Mouse (Mus musculus) A20 (cell line): ENCODE data around the gene Tbc1d14.

Experiments used
- DNase-seq: peaks from one replicate; pipeline ENCODE4 v3.0.0-alpha.2; 2011; ENCODE audit warnings: low read depth, low spot score

Gene Tbc1d14

GRCm38 (mm10) chr5:36593176-36593575 is at the start of gene Tbc1d14:
Tbc1d14 (minus strand) TSS chr5:36593276.
- DNase-seq: no peak

DNA sequence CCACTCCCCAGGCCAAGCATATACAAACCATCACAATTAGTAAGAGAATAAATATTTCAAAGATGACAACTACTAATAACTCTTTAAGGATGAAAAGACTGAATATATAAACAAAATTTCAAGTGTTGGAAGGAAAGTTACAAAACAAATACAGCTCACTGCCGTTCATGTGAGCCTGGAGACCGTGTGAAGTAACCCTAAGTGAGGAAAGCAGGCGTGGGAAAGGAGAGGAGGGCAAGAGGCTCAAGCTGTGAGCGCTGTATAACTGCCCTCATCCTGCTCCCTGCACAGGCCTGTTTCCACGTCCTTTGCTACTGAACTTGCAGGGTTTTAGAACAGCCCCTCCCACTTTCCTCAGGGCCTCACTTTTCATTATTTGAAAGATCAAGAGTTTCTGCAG is 32.5 kb upstream of the Tbc1d14 start:
- DNase-seq: no peak

GRCm38 (mm10) chr5:36623670-36624069 is 30.6 kb upstream of the Tbc1d14 start:
- DNase-seq: no peak

DNA sequence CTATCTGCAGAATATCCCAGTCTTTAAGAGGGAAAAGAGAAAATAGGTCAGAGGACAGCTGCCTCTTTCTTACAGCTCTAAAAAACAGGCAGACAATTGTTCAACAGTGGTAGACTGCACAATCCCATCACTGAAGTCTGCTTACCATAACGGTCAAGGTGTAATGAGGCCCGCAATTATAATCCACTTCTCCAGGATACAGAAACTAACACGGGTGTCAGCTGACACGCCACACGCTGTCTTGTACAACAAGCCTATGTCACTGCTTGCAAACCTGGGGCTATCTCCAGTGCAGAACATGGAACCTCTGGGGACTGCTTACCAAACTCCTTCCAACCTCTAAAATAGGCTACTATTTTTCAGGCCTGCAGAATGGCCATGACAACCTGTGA is 28.0 kb upstream of the Tbc1d14 start:
- peak; percentile 39 for DNase-seq

GRCm38 (mm10) chr5:36620409-36621057 is 27.5 kb upstream of the Tbc1d14 start:
- peak; percentile 64 for DNase-seq

DNA sequence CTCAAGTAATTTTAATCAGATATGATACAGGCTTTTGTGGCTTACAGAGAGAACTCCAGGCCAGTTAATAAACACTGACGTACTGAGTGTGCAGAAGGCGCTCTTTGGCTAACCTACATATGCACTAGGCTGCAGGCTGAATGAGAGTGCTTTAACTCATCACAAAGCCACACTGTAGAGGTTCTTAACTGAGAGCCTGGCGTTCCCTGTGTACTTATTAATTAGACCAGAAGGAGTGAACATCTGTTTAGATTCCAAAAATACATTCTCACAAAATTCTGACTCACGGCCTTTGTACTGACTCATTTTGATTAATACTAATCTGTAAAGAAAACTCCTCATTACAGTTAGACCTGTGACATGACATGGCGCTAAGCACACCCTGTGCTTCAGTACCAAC is 25.8 kb upstream of the Tbc1d14 start:
- DNase-seq: peak; percentile 32

GRCm38 (mm10) chr5:36618356-36618755 is 25.3 kb upstream of the Tbc1d14 start:
- peak; percentile 66 for DNase-seq

GRCm38 (mm10) chr5:36614124-36614523 is 21.0 kb upstream of the Tbc1d14 start:
- no peak for DNase-seq

DNA sequence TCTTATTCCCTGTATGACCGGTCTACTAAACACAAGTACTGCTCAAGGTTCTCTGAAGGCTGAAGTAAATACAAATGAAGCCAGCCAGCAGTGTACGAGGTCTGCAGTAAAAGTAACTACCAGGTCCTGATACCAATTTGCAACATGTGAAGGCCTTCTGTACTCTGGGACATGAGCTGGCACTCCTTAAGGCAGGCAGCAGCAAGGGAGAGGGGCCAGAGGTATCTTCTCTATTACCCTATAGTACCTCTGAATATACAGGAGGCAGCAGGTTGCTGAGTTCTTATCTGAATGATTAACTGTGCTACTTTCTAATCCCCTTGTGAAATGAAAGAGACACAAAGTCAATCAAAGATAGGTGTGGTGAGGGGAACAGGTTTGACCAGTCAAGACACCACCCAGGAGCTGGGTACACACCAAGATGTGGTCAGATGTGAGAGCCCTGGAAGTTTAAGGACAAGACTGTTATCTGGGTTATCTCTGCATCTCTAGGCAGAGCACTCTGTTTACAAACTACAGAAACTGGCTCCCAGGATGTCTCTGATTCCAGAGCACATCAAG is 15.9 kb upstream of the Tbc1d14 start:
- no peak for DNase-seq

DNA sequence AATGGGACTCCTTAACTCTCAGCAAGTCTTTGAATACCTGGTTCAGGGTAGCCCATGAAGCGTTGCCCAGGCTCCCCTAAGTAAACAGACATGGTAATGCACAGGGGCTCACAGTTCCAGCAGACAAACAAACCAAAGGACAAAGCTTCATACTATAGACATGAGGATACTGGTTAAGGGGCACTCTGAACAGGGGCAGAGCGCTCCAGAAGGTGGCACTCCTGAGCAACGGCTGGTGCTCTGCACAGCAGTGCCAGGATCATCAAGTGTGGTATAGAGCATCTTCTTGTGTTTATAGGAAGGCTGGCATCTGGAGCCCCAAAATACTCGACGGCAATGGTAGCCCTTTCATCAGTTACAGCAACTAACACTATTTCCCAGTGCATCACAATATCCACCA is 10.0 kb upstream of the Tbc1d14 start:
- DNase-seq: peak; percentile 53

DNA sequence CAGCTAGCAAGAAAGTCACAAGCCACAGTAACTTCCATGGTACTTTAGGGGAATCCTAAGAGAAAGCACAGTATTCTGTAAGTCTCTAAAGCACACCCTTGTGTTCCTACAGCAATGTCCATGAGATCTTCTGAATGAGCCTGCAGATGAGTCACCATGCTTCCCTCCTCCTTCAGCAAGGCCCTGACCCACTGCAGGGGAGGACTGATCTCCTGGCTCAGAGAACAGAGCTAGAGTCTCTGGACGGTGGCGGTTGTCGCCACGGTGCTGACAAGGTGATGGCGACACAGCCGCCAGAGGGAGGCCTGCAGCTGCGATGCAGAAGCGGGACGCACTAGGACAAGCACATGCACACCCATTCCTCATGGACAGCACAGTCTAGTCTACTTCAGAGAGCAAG is 9.0 kb upstream of the Tbc1d14 start:
- DNase-seq: no peak

GRCm38 (mm10) chr5:36601492-36601891 is 8.4 kb upstream of the Tbc1d14 start:
- no peak for DNase-seq

GRCm38 (mm10) chr5:36598883-36599282 is 5.8 kb upstream of the Tbc1d14 start:
- no peak for DNase-seq

GRCm38 (mm10) chr5:36597653-36598052 is 4.6 kb upstream of the Tbc1d14 start:
- no peak for DNase-seq

DNA sequence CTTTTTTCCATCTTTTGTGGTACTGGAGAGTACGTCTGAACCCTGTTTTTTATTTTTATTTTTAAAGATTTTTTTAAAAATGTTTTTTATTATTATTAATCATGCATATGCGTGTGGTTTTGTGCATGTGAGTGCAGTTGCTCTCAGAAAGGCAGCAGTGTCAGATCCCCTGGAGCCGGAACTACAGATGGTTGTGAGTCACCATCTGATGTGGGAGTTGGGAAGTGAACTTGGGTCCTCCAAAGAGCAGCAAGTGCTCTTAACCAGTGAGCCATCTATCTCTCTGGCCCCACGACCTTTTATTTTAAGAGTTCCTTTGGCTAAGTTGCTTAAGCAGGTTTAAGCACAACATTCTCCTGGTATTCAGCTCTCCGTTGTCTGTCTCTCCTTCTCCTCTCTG is 3.1 kb upstream of the Tbc1d14 start:
- DNase-seq: no peak

- DNase-seq: peak; percentile 36
Measured at GRCm38 (mm10) chr5:36595115-36595514, 2.0 kb upstream of the Tbc1d14 start.

DNA sequence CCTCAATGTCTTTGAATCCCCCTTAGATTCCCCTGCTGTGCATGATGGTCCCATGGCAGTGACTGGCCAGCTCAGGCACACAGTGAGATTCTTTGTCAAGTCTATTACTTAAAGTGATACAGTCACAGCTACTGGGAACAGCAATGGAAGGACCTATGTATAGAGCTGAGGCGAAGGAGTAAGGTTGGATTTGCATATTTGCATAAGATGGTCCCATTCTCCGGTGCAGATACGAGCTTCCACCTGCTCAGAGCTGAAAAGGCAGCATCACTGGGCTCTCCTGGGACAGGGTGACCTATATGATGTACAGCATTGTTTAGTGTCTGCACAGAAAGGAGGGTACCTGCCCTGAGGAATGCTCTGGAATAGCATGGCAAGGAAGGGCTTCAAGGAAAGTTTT is 1.3 kb upstream of the Tbc1d14 start:
- DNase-seq: no peak

- no peak for DNase-seq
Measured at GRCm38 (mm10) chr5:36590499-36590920, 2.6 kb downstream of the Tbc1d14 start.

- DNase-seq: peak; percentile 62
Measured at GRCm38 (mm10) chr5:36584299-36584698, 8.8 kb downstream of the Tbc1d14 start.

DNA sequence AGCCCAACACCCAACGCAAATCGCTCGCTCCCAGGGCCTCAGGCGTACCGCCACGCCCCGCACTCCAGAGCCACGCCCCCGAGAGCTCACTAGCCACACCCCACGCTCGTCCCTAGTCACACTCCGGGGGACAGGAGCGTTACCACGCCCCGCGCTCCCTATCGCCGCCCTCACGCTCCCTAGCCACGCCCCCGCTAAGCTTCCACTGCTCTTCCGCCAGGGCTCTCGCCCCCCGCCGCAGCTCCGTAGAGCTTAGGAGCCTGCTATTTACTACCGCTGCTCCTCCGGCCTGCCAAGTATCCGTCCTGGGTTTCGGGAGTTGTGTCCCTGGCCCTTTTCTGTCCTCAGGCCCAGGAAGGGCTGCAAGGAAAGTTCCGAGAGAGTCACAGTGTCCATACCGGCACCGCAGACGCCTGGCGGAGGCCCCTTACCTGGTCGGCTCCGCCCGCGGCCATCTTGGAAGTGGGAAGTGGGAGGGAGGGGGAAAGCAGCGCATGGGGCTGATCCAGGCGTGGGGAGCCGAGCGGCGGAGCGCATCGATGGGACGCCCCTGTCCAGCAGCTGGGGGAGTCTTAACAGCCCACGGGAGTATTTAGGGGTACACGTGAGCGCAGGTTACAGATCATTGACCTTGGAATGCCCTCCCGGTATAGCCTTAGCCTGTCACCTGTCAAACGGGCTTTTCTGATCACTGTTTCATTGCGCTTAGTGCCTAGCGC is 11.0 kb downstream of the Tbc1d14 start:
- DNase-seq: peak; percentile 100

- no peak for DNase-seq
Measured at GRCm38 (mm10) chr5:36581259-36581923, 11.7 kb downstream of the Tbc1d14 start.

GRCm38 (mm10) chr5:36579967-36580366 is 13.1 kb downstream of the Tbc1d14 start:
- no peak for DNase-seq
